Mouse (Mus musculus) layer of hippocampus, adult 8-10 months (tissue): ENCODE measurements around the gene Gp1ba. TPM values are rescaled to one million over a fixed set of nuclear protein-coding genes. Genes with fewer than 3 reads are reported as not detected.

Source experiments
- DNase-seq, 2 experiments: peaks; one replicate each; pipeline ENCODE4 v3.0.0; 2022; ENCODE audit warnings: low spot score in 2 of 2
- total RNA-seq, 4 experiments: library from RNA; stranded (reverse); gene quantifications; 2 replicates each; pipeline ENCODE4 v1.2.4; 2022

Gene Gp1ba
- total RNA-seq, 4 experiments from 2014 or later, result 0.21 TPM; not detected in 3

- no peak for DNase-seq
Observed at GRCm38 (mm10) chr11:70628431-70628830, 10.5 kb upstream of the Gp1ba start.

- no peak for DNase-seq
Observed at GRCm38 (mm10) chr11:70629557-70629956, 9.4 kb upstream of the Gp1ba start.

GRCm38 (mm10) chr11:70630129-70630528, 8.8 kb upstream of the Gp1ba start:
- DNase-seq, result no peak

- no peak for DNase-seq
Observed at GRCm38 (mm10) chr11:70635601-70636000, 3.3 kb upstream of the Gp1ba start.

- DNase-seq, result no peak
Observed at GRCm38 (mm10) chr11:70637764-70638163, 1.2 kb upstream of the Gp1ba start.

GRCm38 (mm10) chr11:70638293-70638692, 629 bp upstream of the Gp1ba start:
- DNase-seq, result no peak

GRCm38 (mm10) chr11:70639976-70640375, 1.1 kb downstream of the Gp1ba start:
- DNase-seq, result peak in 1 of 2 experiments; percentile 1

GRCm38 (mm10) chr11:70641241-70641640, 2.3 kb downstream of the Gp1ba start:
- peak in 1 of 2 experiments; percentile 1 for DNase-seq

- DNase-seq, result no peak
Observed at GRCm38 (mm10) chr11:70643051-70643450, 4.1 kb downstream of the Gp1ba start.

GRCm38 (mm10) chr11:70644564-70645103, 5.7 kb downstream of the Gp1ba start:
- peak in 1 of 2 experiments; percentile 23 for DNase-seq

- DNase-seq, result peak in 1 of 2 experiments; percentile 22
Observed at GRCm38 (mm10) chr11:70645461-70646258, 6.7 kb downstream of the Gp1ba start.

GRCm38 (mm10) chr11:70646259-70646555, 7.3 kb downstream of the Gp1ba start:
- no peak for DNase-seq

- peak; percentile 96 for DNase-seq
Observed at GRCm38 (mm10) chr11:70646691-70647650, 8.0 kb downstream of the Gp1ba start, which contains the start of the genes Rnf167 and Slc25a11. Rnf167 (plus strand) TSS chr11:70647235. Slc25a11 (minus strand) TSS chr11:70647479.

GRCm38 (mm10) chr11:70647716-70648420, 8.9 kb downstream of the Gp1ba start:
- peak; percentile 11 to 20 for DNase-seq

GRCm38 (mm10) chr11:70648512-70648911, 9.6 kb downstream of the Gp1ba start:
- no peak for DNase-seq

- peak; percentile 2 to 11 for DNase-seq
Observed at GRCm38 (mm10) chr11:70649185-70649734, 10.3 kb downstream of the Gp1ba start.

GRCm38 (mm10) chr11:70650322-70651175, 11.6 kb downstream of the Gp1ba start:
- DNase-seq, result peak; percentile 7 to 16

- DNase-seq, result peak in 1 of 2 experiments; percentile 2
Observed at GRCm38 (mm10) chr11:70651391-70651790, 12.5 kb downstream of the Gp1ba start.

GRCm38 (mm10) chr11:70652029-70652883, 13.3 kb downstream of the Gp1ba start:
- DNase-seq, result peak in 1 of 2 experiments; percentile 2
